Mouse (Mus musculus): ENCODE measurements around the gene Tekt3. TPM values are rescaled to one million over a fixed set of nuclear protein-coding genes. Genes with fewer than 3 reads are reported as not detected.

Tekt3 gene
- total RNA-seq, 2 experiments from 2014 or later, result not detected

DNA sequence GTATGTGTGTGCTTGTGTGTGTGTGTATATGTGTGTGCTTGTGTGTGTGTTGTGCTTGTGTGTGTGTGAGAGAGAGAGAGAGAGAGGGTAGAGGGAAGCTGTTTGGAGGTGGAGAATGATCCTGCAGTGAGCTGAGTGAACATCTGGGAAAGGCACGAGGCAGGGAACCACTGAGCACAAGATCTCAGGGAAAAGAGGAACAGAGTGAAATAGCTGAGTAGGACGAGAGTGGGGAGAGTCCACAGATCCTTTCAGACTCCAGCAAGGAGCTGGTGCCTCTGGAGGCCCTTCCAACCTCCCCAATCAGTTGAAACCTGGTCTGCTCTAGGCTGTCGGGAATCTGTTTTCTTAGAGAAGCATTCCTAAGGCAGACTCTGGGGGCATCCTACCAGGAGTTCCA is 77.3 kb downstream of the Tekt3 start:
- ATAC-seq (replicated peaks; ENCODE audit: low FRiP score, poor library complexity, severe bottlenecking), result no peak

DNA sequence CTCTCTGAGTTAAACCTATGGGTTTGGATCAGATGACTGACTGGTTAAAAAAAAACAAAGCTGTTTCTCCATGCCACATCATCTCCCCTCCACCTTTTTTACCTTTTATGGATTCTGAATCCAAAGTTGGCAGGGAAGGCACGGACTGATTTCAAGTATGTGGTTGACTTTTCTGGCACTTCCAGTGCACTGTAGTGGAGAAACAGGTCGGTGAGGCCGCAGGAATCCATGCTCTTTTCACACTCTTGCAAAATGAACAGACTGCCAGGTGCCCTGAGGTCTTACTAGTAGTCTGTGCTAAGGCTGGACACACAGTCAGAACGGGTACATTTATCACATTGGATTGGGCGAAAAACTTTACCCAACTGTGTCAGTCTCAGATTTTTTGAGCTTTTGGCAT is 80.9 kb downstream of the Tekt3 start:
- ATAC-seq (replicated peaks; ENCODE audit: low FRiP score, poor library complexity, severe bottlenecking), result no peak

DNA sequence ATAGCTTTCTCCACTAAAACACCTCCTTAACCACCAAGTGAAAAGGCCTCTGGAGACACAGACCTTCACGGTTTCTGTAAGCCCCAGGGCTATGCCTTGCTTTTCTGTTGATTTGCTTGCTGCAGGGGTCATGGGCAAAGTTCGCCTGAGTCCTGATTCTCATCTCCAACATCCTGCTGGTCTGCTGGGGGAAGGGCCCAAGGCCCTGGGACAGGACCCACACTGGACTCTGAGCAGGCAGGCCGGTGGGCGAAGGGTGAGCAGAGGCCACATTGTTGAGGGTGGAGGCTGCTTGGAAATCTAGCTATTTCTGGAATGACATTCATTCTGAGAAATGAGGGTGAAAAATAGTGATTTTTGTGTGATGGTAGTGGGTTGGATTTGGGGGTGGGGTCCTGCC is 81.4 kb downstream of the Tekt3 start:
- ATAC-seq (replicated peaks; ENCODE audit: low FRiP score, poor library complexity, severe bottlenecking), result no peak

DNA sequence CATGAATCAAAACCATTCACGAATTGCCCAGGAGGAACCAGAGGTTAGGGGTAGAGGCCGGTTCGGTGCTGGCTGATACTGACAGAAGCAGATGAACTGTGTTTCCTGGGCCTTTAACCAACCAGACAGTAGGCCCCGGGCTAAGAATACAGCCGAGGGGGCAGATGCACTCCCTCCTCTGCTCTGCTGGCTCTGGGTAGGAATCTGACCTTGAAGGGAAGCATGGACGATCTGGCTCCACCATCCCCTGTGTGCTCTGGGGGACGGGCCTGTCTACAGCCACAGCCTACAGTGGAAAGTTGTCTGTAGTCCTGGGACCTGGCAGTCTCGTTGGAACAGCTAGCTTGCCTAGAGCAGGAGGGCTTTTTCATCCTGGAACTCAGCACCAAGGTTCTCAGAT is 82.0 kb downstream of the Tekt3 start:
- ATAC-seq (replicated peaks; ENCODE audit: low FRiP score, poor library complexity, severe bottlenecking), result no peak

Other genes with a start within 250 kb of the Tekt3 start
- gene Trim16, start 241.4 kb upstream of the Tekt3 start, total RNA-seq (2015; ENCODE audit: low replicate concordance), result 3.4 and 7.2 TPM in 2 replicates
- gene Trim16, start 241.4 kb upstream of the Tekt3 start, total RNA-seq (2017; ENCODE audit: low replicate concordance), result 3.2 and 5.1 TPM in 2 replicates
- 0.72 TPM in 1 of 2 replicates, not detected in the other for gene Fbxw10, start 214.6 kb upstream of the Tekt3 start, total RNA-seq (2015; ENCODE audit: low replicate concordance)
- gene Fbxw10, start 214.6 kb upstream of the Tekt3 start, total RNA-seq (2017; ENCODE audit: low replicate concordance), result 0.13 TPM in 1 of 2 replicates, not detected in the other
- 3.2 and 8.0 TPM in 2 replicates for gene Tvp23b, start 182.2 kb upstream of the Tekt3 start, total RNA-seq (2015; ENCODE audit: low replicate concordance)
- gene Tvp23b, start 182.2 kb upstream of the Tekt3 start, total RNA-seq (2017; ENCODE audit: low replicate concordance), result 2.2 and 5.9 TPM in 2 replicates
- gene Cdrt4, start 110.5 kb upstream of the Tekt3 start, total RNA-seq (2015; ENCODE audit: low replicate concordance), result not detected in 2 replicates
- gene Cdrt4, start 110.5 kb upstream of the Tekt3 start, total RNA-seq (2017; ENCODE audit: low replicate concordance), result not detected in 2 replicates
- gene Pmp22, start 67.3 kb downstream of the Tekt3 start, total RNA-seq (2015; ENCODE audit: low replicate concordance), result 1.7 and 1.8 TPM in 2 replicates
- gene Pmp22, start 67.3 kb downstream of the Tekt3 start, total RNA-seq (2017; ENCODE audit: low replicate concordance), result 1.2 TPM in 1 of 2 replicates, not detected in the other